Mouse (Mus musculus): ENCODE data around the gene Snx4. TPM values are rescaled to one million over a fixed set of nuclear protein-coding genes. Genes with fewer than 3 reads are reported as not detected.
"Not testable (repeated sequence)": the region's sequence is repeated elsewhere in the genome, so short reads cannot be mapped to it uniquely, and the experiment has no call there.

Snx4 gene
- total RNA-seq (2014; rRNA removed; ENCODE audit: low replicate concordance) (62.4 and 68.5 TPM in 2 replicates), polyA plus RNA-seq (2015; fragmentation: Nextera tagmentation; extraction: Ambion mirVana) (69.8 and 73.0 TPM in 2 replicates)

- H3K9ac ChIP-seq (replicated peaks; ENCODE audit: low read depth, low read length) = peak within 1 kb of the TSS; percentile 97
- TF ChIP-seq EP300 (IDR thresholded peaks at IDR 0.05; ENCODE audit: low read depth) (no peak), CTCF (IDR thresholded peaks at IDR 0.05; ENCODE audit: low read depth) (no peak)
- H3K4me1 ChIP-seq (ENCODE audit: control insufficient read depth, insufficient read depth) = peaks cover 26% of the 10 kb centered on the region
- no peaks in the 10 kb centered on the region for H3K36me3 ChIP-seq (replicated peaks; ENCODE audit: control insufficient read depth, insufficient read depth, low read length)
- DNase-seq (ENCODE audit: low spot score) = peak; percentile 92
- WGBS = under 1% methylated on average over 64 of the region's 72 CpGs
- H3K27me3 ChIP-seq (ENCODE audit: control insufficient read depth, insufficient read depth, low read length) = no peaks in the 10 kb centered on the region
- ATAC-seq (ENCODE audit: insufficient read depth, low read depth) = peak; percentile 95
- H3K4me3 ChIP-seq (ENCODE audit: low read depth, low read length) = peak within 1 kb of the TSS; percentile 96
- no peaks in the 10 kb centered on the region for H3K9me3 ChIP-seq (replicated peaks; ENCODE audit: control insufficient read depth, low read length)
- H3K27ac ChIP-seq (ENCODE audit: low read depth) = peak within 1 kb of the TSS; percentile 88
- peak within 1 kb of the TSS; percentile 72 for H3K4me2 ChIP-seq (ENCODE audit: low read depth, low read length)
Observed at GRCm38 (mm10) chr16:33251194-33252051, at the start of gene Snx4. TSS of gene Snx4 (plus strand) at chr16:33251442.

- no peak overlapping the region for H3K4me3 ChIP-seq (ENCODE audit: low read depth, low read length)
- no peak for TF ChIP-seq EP300 (IDR thresholded peaks at IDR 0.05; ENCODE audit: low read depth)
- TF ChIP-seq CTCF (IDR thresholded peaks at IDR 0.05; ENCODE audit: low read depth) = no peak
- no peaks in the 10 kb centered on the region for H3K9me3 ChIP-seq (replicated peaks; ENCODE audit: control insufficient read depth, low read length)
- no peak overlapping the region for H3K4me2 ChIP-seq (ENCODE audit: low read depth, low read length)
- no peak overlapping the region for H3K9ac ChIP-seq (replicated peaks; ENCODE audit: low read depth, low read length)
- ATAC-seq (ENCODE audit: insufficient read depth, low read depth) (no peak), DNase-seq (ENCODE audit: low spot score) (no peak)
- peaks cover 67% of the 10 kb centered on the region for H3K36me3 ChIP-seq (replicated peaks; ENCODE audit: control insufficient read depth, insufficient read depth, low read length)
- WGBS = 80% methylated on average over 2 of the region's 2 CpGs
- no peaks in the 10 kb centered on the region for H3K27me3 ChIP-seq (ENCODE audit: control insufficient read depth, insufficient read depth, low read length)
- H3K4me1 ChIP-seq (ENCODE audit: control insufficient read depth, insufficient read depth) = no peaks in the 10 kb centered on the region
- H3K27ac ChIP-seq (ENCODE audit: low read depth) = no peak overlapping the region
Observed at GRCm38 (mm10) chr16:33210812-33211211, 40.4 kb upstream of the Snx4 start.

- TF ChIP-seq CTCF (IDR thresholded peaks at IDR 0.05; ENCODE audit: low read depth) (no peak), EP300 (IDR thresholded peaks at IDR 0.05; ENCODE audit: low read depth) (no peak)
- no peaks in the 10 kb centered on the region for H3K9me3 ChIP-seq (replicated peaks; ENCODE audit: control insufficient read depth, low read length)
- no peak overlapping the region for H3K4me2 ChIP-seq (ENCODE audit: low read depth, low read length)
- H3K9ac ChIP-seq (replicated peaks; ENCODE audit: low read depth, low read length) = no peak overlapping the region
- no peaks in the 10 kb centered on the region for H3K4me1 ChIP-seq (ENCODE audit: control insufficient read depth, insufficient read depth)
- DNase-seq (ENCODE audit: low spot score) (no peak), ATAC-seq (ENCODE audit: insufficient read depth, low read depth) (no peak)
- H3K4me3 ChIP-seq (ENCODE audit: low read depth, low read length) = no peak overlapping the region
- no peaks in the 10 kb centered on the region for H3K27me3 ChIP-seq (ENCODE audit: control insufficient read depth, insufficient read depth, low read length)
- peaks cover 45% of the 10 kb centered on the region for H3K36me3 ChIP-seq (replicated peaks; ENCODE audit: control insufficient read depth, insufficient read depth, low read length)
- WGBS = 86% methylated on average over 9 of the region's 9 CpGs
- no peak overlapping the region for H3K27ac ChIP-seq (ENCODE audit: low read depth)
Observed at GRCm38 (mm10) chr16:33216313-33217003, 34.8 kb upstream of the Snx4 start.

GRCm38 (mm10) chr16:33217553-33218085, 33.6 kb upstream of the Snx4 start:
- H3K4me1 ChIP-seq (ENCODE audit: control insufficient read depth, insufficient read depth); H3K4me2 ChIP-seq (ENCODE audit: low read depth, low read length); H3K9ac ChIP-seq (replicated peaks; ENCODE audit: low read depth, low read length); DNase-seq (ENCODE audit: low spot score); H3K4me3 ChIP-seq (ENCODE audit: low read depth, low read length); H3K27me3 ChIP-seq (ENCODE audit: control insufficient read depth, insufficient read depth, low read length); H3K9me3 ChIP-seq (replicated peaks; ENCODE audit: control insufficient read depth, low read length): not testable (repeated sequence)
- Histone ChIP-seq H3K36me3 (replicated peaks; ENCODE audit: control insufficient read depth, insufficient read depth, low read length) (peaks cover 43% of the 10 kb centered on the region), H3K27ac (ENCODE audit: low read depth) (peak overlapping the region; percentile 76)
- ATAC-seq (ENCODE audit: insufficient read depth, low read depth) = peak; percentile 84
- WGBS = 31% methylated on average over 3 of the region's 3 CpGs

- H3K4me1 ChIP-seq (ENCODE audit: control insufficient read depth, insufficient read depth) = no peaks in the 10 kb centered on the region
- DNase-seq (ENCODE audit: low spot score) = no peak
- no peak overlapping the region for H3K9ac ChIP-seq (replicated peaks; ENCODE audit: low read depth, low read length)
- no peak for ATAC-seq (ENCODE audit: insufficient read depth, low read depth)
- peaks cover 55% of the 10 kb centered on the region for H3K36me3 ChIP-seq (replicated peaks; ENCODE audit: control insufficient read depth, insufficient read depth, low read length)
- no peaks in the 10 kb centered on the region for H3K9me3 ChIP-seq (replicated peaks; ENCODE audit: control insufficient read depth, low read length)
- H3K4me2 ChIP-seq (ENCODE audit: low read depth, low read length) = no peak overlapping the region
- 91% methylated on average over 3 of the region's 3 CpGs for WGBS
- H3K27me3 ChIP-seq (ENCODE audit: control insufficient read depth, insufficient read depth, low read length) = no peaks in the 10 kb centered on the region
- H3K4me3 ChIP-seq (ENCODE audit: low read depth, low read length) = no peak overlapping the region
- no peak overlapping the region for H3K27ac ChIP-seq (ENCODE audit: low read depth)
- TF ChIP-seq CTCF (IDR thresholded peaks at IDR 0.05; ENCODE audit: low read depth) = no peak
- TF ChIP-seq EP300 (IDR thresholded peaks at IDR 0.05; ENCODE audit: low read depth) = no peak
Observed at GRCm38 (mm10) chr16:33222482-33222881, 28.8 kb upstream of the Snx4 start.
